Mouse (Mus musculus) stomach, postnatal 0 days (tissue): ENCODE measurements at regions not wholly inside any gene's neighbourhood (a gene's known extent, or its start where the extent isn't known, plus 50 kb on each side); places are given as distances from the start of the nearest gene placed in this dataset.
A peak's percentile ranks its signal among the peaks of the same experiment; 100 is the strongest.

Experiments used
- ATAC-seq: fragments of 200-750 bp; cut with Nextera tagmentation; 2 replicates; pipeline ENCODE4 v1.8.0; 2017; ENCODE audit not compliant: low FRiP score, low TSS enrichment
- DNase-seq: peaks from one replicate; pipeline ENCODE4 v3.0.0-alpha.2; 2016; ENCODE audit warnings: low spot score
- H3K27ac ChIP-seq: fragments of 300-500 bp; sonication (generic); replicated peaks from 2 replicates; pipeline ENCODE4 v1.5.1; 2014; ENCODE audit warnings: mild to moderate bottlenecking, control low read depth
- H3K27me3 ChIP-seq: fragments of 300-500 bp; sonication (generic); 2 replicates; pipeline ENCODE4 v1.6.1; 2014; ENCODE audit warnings: low read length; ENCODE audit not compliant: control insufficient read depth, insufficient read depth
- H3K36me3 ChIP-seq: fragments of 300-500 bp; sonication (generic); 2 replicates; pipeline ENCODE4 v1.6.1; 2014; ENCODE audit warnings: low read length, mixed read lengths; ENCODE audit not compliant: control insufficient read depth, insufficient read depth
- H3K4me1 ChIP-seq: fragments of 300-500 bp; sonication (generic); replicated peaks from 2 replicates; pipeline ENCODE4 v1.6.1; 2014; ENCODE audit warnings: antibody characterized with exemption; ENCODE audit not compliant: control insufficient read depth, insufficient read depth
- H3K4me2 ChIP-seq: fragments of 300-500 bp; sonication (generic); replicated peaks from 2 replicates; pipeline ENCODE4 v1.6.1; 2014; ENCODE audit warnings: low read depth, mild to moderate bottlenecking, control low read depth, moderate library complexity
- H3K4me3 ChIP-seq: fragments of 300-500 bp; sonication (generic); 2 replicates; pipeline ENCODE4 v1.5.1; 2014; ENCODE audit warnings: low read depth, low read length, control low read depth
- H3K9ac ChIP-seq: fragments of 300-500 bp; sonication (generic); 2 replicates; pipeline ENCODE4 v1.6.1; 2014; ENCODE audit warnings: mild to moderate bottlenecking, low read length, control low read depth, mixed read lengths
- H3K9me3 ChIP-seq: fragments of 300-500 bp; sonication (generic); 2 replicates; pipeline ENCODE4 v1.6.1; 2016; ENCODE audit warnings: low read length; ENCODE audit not compliant: control insufficient read depth
- CTCF ChIP-seq: IDR thresholded peaks from 2 replicates; pipeline ENCODE4 v1.5.1; 2016; ENCODE audit warnings: antibody characterized with exemption, low read depth, mild to moderate bottlenecking, moderate library complexity
- EP300 ChIP-seq: optimal IDR thresholded peaks from 2 replicates; pipeline ENCODE3; 2016; ENCODE audit warnings: antibody characterized with exemption
- WGBS: fragments of 180-500 bp; shearing (Covaris S2); extraction: QIAGEN DNeasy Blood & Tissue Kit; methylation state at CpG from one replicate; pipeline ENCODE4 v1.1.7; 2014; 5-methylcytosine and 5-hydroxymethylcytosine counted together

- peak; percentile 70 for ATAC-seq
Observed at GRCm38 (mm10) chr13:112052011-112052410, 236.2 kb upstream of the Ankrd55 start.

GRCm38 (mm10) chr13:112052456-112052855 is 235.8 kb upstream of the Ankrd55 start:
- TF ChIP-seq EP300 (no peak), CTCF (no peak)

More at GRCm38 (mm10) chr13:112052011-112052410, 236.2 kb upstream of the Ankrd55 start:
- Histone ChIP-seq H3K9ac (no peak overlapping the region), H3K4me3 (no peak overlapping the region), H3K36me3 (no peaks in the 10 kb centered on the region), H3K4me2 (no peak overlapping the region), H3K9me3 (no peaks in the 10 kb centered on the region), H3K27me3 (no peaks in the 10 kb centered on the region), H3K27ac (no peak overlapping the region), H3K4me1 (no peaks in the 10 kb centered on the region)
- 58% methylated on average over 3 of the region's 3 CpGs for WGBS
- TF ChIP-seq EP300 = no peak
- TF ChIP-seq CTCF = no peak
- DNase-seq = no peak

DNA sequence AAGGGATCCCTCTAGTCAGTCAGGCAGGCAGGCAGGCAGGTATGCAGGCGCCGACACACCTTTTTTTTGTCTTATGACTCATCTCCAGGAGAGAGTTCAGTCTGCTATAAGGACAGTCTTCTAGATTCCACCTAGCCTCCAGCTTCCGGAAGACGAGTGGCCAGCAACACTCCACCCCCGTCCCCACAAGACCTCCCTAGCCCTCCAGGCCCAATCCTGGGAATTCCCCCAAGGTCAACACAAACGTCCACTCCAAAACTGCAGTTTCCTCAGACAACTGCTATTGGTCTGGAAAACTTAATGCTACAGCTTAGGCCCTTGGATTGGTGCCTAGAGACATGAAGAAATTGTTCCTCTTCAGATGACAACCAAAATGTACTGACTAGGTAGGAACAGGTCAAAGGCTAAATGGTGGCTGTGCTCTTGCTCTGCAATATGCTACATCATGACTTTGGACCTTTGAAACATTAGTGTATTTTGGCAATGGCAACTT is 233.3 kb upstream of the Ankrd55 start:
- Histone ChIP-seq H3K27me3 (no peaks in the 10 kb centered on the region), H3K9ac (no peak overlapping the region), H3K4me3 (no peak overlapping the region), H3K27ac (no peak overlapping the region), H3K4me1 (no peaks in the 10 kb centered on the region), H3K9me3 (no peaks in the 10 kb centered on the region), H3K4me2 (no peak overlapping the region), H3K36me3 (no peaks in the 10 kb centered on the region)
- TF ChIP-seq EP300 (no peak), CTCF (no peak)
- 62% methylated on average over 6 of the region's 6 CpGs for WGBS
- DNase-seq = no peak
- ATAC-seq = no peak; the same call in 1 of the 2 replicates

More at GRCm38 (mm10) chr13:112052456-112052855, 235.8 kb upstream of the Ankrd55 start:
- no peaks in the 10 kb centered on the region for H3K27me3 ChIP-seq
- no peak overlapping the region for H3K4me3 ChIP-seq
- no peaks in the 10 kb centered on the region for H3K4me1 ChIP-seq
- no peak overlapping the region for H3K9ac ChIP-seq
- 58% methylated on average over 3 of the region's 3 CpGs for WGBS
- ATAC-seq (peak; percentile 59; the same call in 1 of the 2 replicates), DNase-seq (peak; percentile 55)
- no peaks in the 10 kb centered on the region for H3K9me3 ChIP-seq
- H3K36me3 ChIP-seq = no peaks in the 10 kb centered on the region
- no peak overlapping the region for H3K27ac ChIP-seq
- H3K4me2 ChIP-seq = no peak overlapping the region

DNA sequence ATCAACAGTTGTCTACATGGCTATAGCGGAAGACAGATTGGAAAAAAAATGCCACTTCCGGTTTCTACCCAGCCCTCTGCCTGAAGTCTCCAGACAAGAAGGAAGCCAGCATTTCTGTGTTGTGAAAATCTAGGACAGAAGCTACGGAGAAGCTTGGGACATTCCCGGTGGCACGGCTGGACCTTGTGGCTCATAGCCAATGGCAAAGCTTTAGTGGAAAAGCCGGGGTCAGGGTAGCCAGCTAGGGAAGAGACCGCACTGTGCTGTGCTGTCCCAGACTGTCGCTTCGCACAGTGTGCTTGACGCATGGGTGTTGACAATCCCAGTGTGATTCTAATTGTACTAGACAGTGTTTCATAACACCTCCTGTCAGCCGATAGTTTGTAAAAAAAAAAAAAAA is 230.0 kb upstream of the Ankrd55 start:
- Histone ChIP-seq H3K36me3 (no peaks in the 10 kb centered on the region), H3K4me3 (no peak overlapping the region), H3K27me3 (no peaks in the 10 kb centered on the region), H3K9me3 (no peaks in the 10 kb centered on the region), H3K9ac (no peak overlapping the region), H3K4me1 (no peaks in the 10 kb centered on the region), H3K27ac (no peak overlapping the region), H3K4me2 (no peak overlapping the region)
- TF ChIP-seq EP300 (no peak), CTCF (no peak)
- DNase-seq = no peak
- ATAC-seq = no peak
- 77% methylated on average over 11 of the region's 11 CpGs for WGBS

DNA sequence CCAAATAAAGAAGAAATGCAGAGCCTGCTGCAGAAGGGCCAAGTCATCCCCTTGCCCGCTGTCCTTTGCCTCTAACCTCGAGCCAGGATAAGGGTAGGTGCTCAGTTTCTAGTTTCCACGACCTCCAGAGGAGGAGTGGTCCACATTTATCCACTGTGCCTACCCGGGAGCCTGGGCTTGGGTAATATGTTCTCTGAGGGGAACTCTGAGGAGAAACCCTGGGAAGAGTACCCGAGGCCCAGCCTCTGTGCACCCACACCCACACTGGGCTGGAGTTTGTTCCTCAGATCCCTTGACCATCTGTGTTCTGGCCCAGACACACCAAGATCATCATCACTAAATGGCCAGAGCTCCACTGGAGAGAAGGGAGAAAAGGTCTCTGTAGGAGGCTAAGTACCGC is 229.5 kb upstream of the Ankrd55 start:
- no peak overlapping the region for H3K4me3 ChIP-seq
- H3K4me2 ChIP-seq = no peak overlapping the region
- H3K36me3 ChIP-seq = no peaks in the 10 kb centered on the region
- WGBS = 82% methylated on average over 6 of the region's 6 CpGs
- no peaks in the 10 kb centered on the region for H3K27me3 ChIP-seq
- H3K4me1 ChIP-seq = no peaks in the 10 kb centered on the region
- ATAC-seq (no peak), DNase-seq (no peak)
- H3K27ac ChIP-seq = no peak overlapping the region
- H3K9me3 ChIP-seq = no peaks in the 10 kb centered on the region
- TF ChIP-seq EP300 (no peak), CTCF (no peak)
- no peak overlapping the region for H3K9ac ChIP-seq

DNA sequence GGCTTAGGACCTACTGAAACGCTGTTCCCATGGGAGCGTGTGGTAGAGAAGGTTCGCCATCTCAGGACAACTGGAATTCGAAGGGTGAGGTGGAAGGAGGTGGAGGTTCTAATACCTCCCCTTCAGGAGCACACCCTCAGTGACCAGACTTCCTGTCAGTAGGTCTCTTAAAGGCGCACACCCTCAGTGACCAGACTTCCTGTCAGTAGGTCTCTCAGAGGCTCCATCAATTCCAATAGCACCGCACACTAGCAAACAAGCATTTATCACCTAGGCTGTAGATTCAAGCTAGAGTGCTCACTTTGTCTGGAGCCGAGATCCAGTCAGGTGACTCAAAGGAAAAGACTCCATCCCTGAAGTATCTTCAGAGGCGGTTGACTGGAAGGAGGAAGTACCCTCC is 226.2 kb upstream of the Ankrd55 start:
- peak; percentile 66 for ATAC-seq
- no peak for DNase-seq

More for the DNA sequence above, 226.2 kb upstream of the Ankrd55 start:
- no peak overlapping the region for H3K27ac ChIP-seq
- H3K4me1 ChIP-seq = no peaks in the 10 kb centered on the region
- no peak for TF ChIP-seq CTCF
- 74% methylated on average over 8 of the region's 8 CpGs for WGBS
- no peaks in the 10 kb centered on the region for H3K36me3 ChIP-seq
- H3K4me2 ChIP-seq = no peak overlapping the region
- no peak overlapping the region for H3K9ac ChIP-seq
- H3K27me3 ChIP-seq = no peaks in the 10 kb centered on the region
- no peak overlapping the region for H3K4me3 ChIP-seq
- no peaks in the 10 kb centered on the region for H3K9me3 ChIP-seq
